Mouse (Mus musculus) ES-E14 (cell line): ENCODE results near the gene Wfdc21. TPM values are rescaled to one million over a fixed set of nuclear protein-coding genes. Genes with fewer than 3 reads are reported as not detected.

Experiments
- DNase-seq: peaks from one replicate; pipeline ENCODE4 v3.0.0-alpha.2; 2013; ENCODE audit warnings: low read depth, low spot score
- H3K27ac ChIP-seq: 2 replicates; pipeline ENCODE4 v1.5.1; 2012; ENCODE audit warnings: low read depth, mild to moderate bottlenecking, low read length, moderate library complexity, mixed read lengths; ENCODE audit not compliant: poor library complexity, insufficient read depth, severe bottlenecking
- H3K36me3 ChIP-seq: 2 replicates; pipeline ENCODE4 v1.6.1; 2012; ENCODE audit warnings: mild to moderate bottlenecking, low read length, moderate library complexity, mixed read lengths; ENCODE audit not compliant: control insufficient read depth, poor library complexity, insufficient read depth, severe bottlenecking
- H3K4me1 ChIP-seq, 2 experiments: fragments of 150-350 bp in 1 of 2; sonication (generic) in 1 of 2; 2 replicates each; pipeline ENCODE4 v1.6.1; 2012; ENCODE audit warnings: low read length in 2 of 2, mild to moderate bottlenecking in 1 of 2, mixed read lengths in 1 of 2; ENCODE audit not compliant: control insufficient read depth in 2 of 2, insufficient read depth in 2 of 2, poor library complexity in 1 of 2
- H3K4me3 ChIP-seq, 2 experiments: fragments of 150-350 bp in 1 of 2; sonication (generic) in 1 of 2; 2 replicates each; pipeline ENCODE4 v1.5.1; 2012; ENCODE audit warnings: low read length in 2 of 2, low read depth in 1 of 2, mild to moderate bottlenecking in 1 of 2, mixed read lengths in 1 of 2; ENCODE audit not compliant: insufficient read depth in 1 of 2, poor library complexity in 1 of 2, severe bottlenecking in 1 of 2
- H3K9ac ChIP-seq: 2 replicates; pipeline ENCODE4 v1.6.1; 2012; ENCODE audit warnings: low read depth, mild to moderate bottlenecking, low read length, mixed read lengths; ENCODE audit not compliant: poor library complexity, insufficient read depth, severe bottlenecking
- H3K9me3 ChIP-seq: fragments of 150-350 bp; sonication (generic); 2 replicates; pipeline ENCODE4 v1.6.1; 2012; ENCODE audit warnings: low read depth, mild to moderate bottlenecking, low read length; ENCODE audit not compliant: control insufficient read depth, insufficient read depth
- CHD2 ChIP-seq: IDR thresholded peaks from 2 replicates; pipeline ENCODE4 v1.6.1; 2014; ENCODE audit warnings: mild to moderate bottlenecking, low read depth, low read length, inconsistent platforms
- HCFC1 ChIP-seq: IDR thresholded peaks from 2 replicates; pipeline ENCODE4 v1.6.1; 2012; ENCODE audit warnings: low read length, inconsistent platforms, borderline replicate concordance; ENCODE audit not compliant: insufficient read depth
- MAFK ChIP-seq: IDR thresholded peaks from 2 replicates; pipeline ENCODE4 v1.6.1; 2014; ENCODE audit warnings: mild to moderate bottlenecking, low read depth, low read length, inconsistent platforms; ENCODE audit not compliant: insufficient read depth
- ZC3H11A ChIP-seq: IDR thresholded peaks from 2 replicates; pipeline ENCODE4 v1.6.1; 2012; ENCODE audit warnings: low read depth, mild to moderate bottlenecking, inconsistent platforms, low read length, borderline replicate concordance
- ZNF384 ChIP-seq: IDR thresholded peaks from 2 replicates; pipeline ENCODE4 v1.6.1; 2012; ENCODE audit warnings: low read depth, low read length, inconsistent platforms
- in situ Hi-C, 2 experiments: fragments of 600-800 bp; cut with MboI; formaldehyde crosslinking; loops; one replicate each; pipeline ENCODE4 v1.15.1; 2025; ENCODE audit warnings: low sequenced_read_pairs in 2 of 2, inconsistent platforms in 1 of 2; ENCODE audit not compliant: unreplicated experiment in 2 of 2
- total RNA-seq: library from RNA; depleted of rRNA; stranded (reverse); fragments of 300-350 nt; gene quantifications from 2 replicates; pipeline ENCODE4 v1.2.3, GENCODE M21; 2012

Wfdc21 gene
- total RNA-seq, 1 experiment = not detected

- Histone ChIP-seq H3K9me3 (no peaks in the 10 kb centered on the region), H3K4me3 (no peak overlapping the region), H3K36me3 (peaks cover 26% of the 10 kb centered on the region), H3K4me1 (no peaks in the 10 kb centered on the region), H3K9ac (no peak overlapping the region), H3K27ac (no peak overlapping the region)
- in situ Hi-C loops = no loop called here
- TF ChIP-seq CHD2 (no peak), ZNF384 (no peak), HCFC1 (no peak), MAFK (no peak), ZC3H11A (no peak)
- DNase-seq = no peak
Measured at GRCm38 (mm10) chr11:83767306-83767705, 20.6 kb downstream of the Wfdc21 start.

- in situ Hi-C loops = no loop called here
- no peaks in the 10 kb centered on the region for H3K9me3 ChIP-seq
- TF ChIP-seq ZNF384 = no peak
- no peak for TF ChIP-seq ZC3H11A
- no peak for TF ChIP-seq HCFC1
- TF ChIP-seq MAFK = no peak
- TF ChIP-seq CHD2 = no peak
- H3K4me3 ChIP-seq = no peak overlapping the region
- H3K9ac ChIP-seq = no peak overlapping the region
- peaks cover 28% of the 10 kb centered on the region for H3K36me3 ChIP-seq
- H3K27ac ChIP-seq = no peak overlapping the region
- H3K4me1 ChIP-seq = no peaks in the 10 kb centered on the region
- no peak for DNase-seq
Measured at GRCm38 (mm10) chr11:83768976-83769375, 22.2 kb downstream of the Wfdc21 start.

- H3K9me3 ChIP-seq = no peaks in the 10 kb centered on the region
- TF ChIP-seq HCFC1 (no peak), ZNF384 (no peak), MAFK (no peak), ZC3H11A (no peak), CHD2 (no peak)
- H3K4me1 ChIP-seq = peaks cover 0 to 6% of the 10 kb centered on the region in 2 experiments; a peak in 1 of 4 replicates
- DNase-seq = no peak
- H3K9ac ChIP-seq = no peak overlapping the region
- no peak overlapping the region for H3K27ac ChIP-seq
- in situ Hi-C loops = no loop called here
- H3K4me3 ChIP-seq = no peak overlapping the region
- H3K36me3 ChIP-seq = peaks cover 33% of the 10 kb centered on the region
Measured at GRCm38 (mm10) chr11:83771014-83771413, 24.3 kb downstream of the Wfdc21 start.

- H3K4me3 ChIP-seq = no peak overlapping the region
- H3K4me1 ChIP-seq = peaks cover 0 to 6% of the 10 kb centered on the region in 2 experiments; a peak in 1 of 4 replicates
- no peak for TF ChIP-seq HCFC1
- TF ChIP-seq MAFK = no peak
- no peak for TF ChIP-seq ZNF384
- no peak for TF ChIP-seq CHD2
- TF ChIP-seq ZC3H11A = no peak
- no peaks in the 10 kb centered on the region for H3K9me3 ChIP-seq
- no peak overlapping the region for H3K27ac ChIP-seq
- no peak for DNase-seq
- H3K36me3 ChIP-seq = peaks cover 36% of the 10 kb centered on the region
- in situ Hi-C loops = no loop called here
- H3K9ac ChIP-seq = no peak overlapping the region
Measured at GRCm38 (mm10) chr11:83772341-83772740, 25.6 kb downstream of the Wfdc21 start.

- H3K36me3 ChIP-seq = peaks cover 34% of the 10 kb centered on the region
- in situ Hi-C loops = no loop called here
- TF ChIP-seq HCFC1 = no peak
- no peak for TF ChIP-seq ZNF384
- H3K9ac ChIP-seq = no peak overlapping the region
- peaks cover 0 to 6% of the 10 kb centered on the region in 2 experiments; a peak in 1 of 4 replicates for H3K4me1 ChIP-seq
- H3K9me3 ChIP-seq = no peaks in the 10 kb centered on the region
- H3K4me3 ChIP-seq = no peak overlapping the region
- no peak for DNase-seq
- H3K27ac ChIP-seq = no peak overlapping the region
Measured at GRCm38 (mm10) chr11:83773691-83774090, 27.0 kb downstream of the Wfdc21 start.
